12 mouse cellular contexts compared by ENCODE assay signal in genomic region chr10:57499414-57500156, GRCm38 (mm10). TPM values are rescaled to one million over a fixed set of nuclear protein-coding genes. Genes with fewer than 3 reads are reported as not detected.
DNase-seq lines count a peak whose midpoint lies in the region; ATAC-seq lines count a peak whose summit lies in the region.
"Had no signal": no experiment of that assay in that cellular context is flagged by ENCODE, and none has a peak within 500 bp of the region (broad histone marks: within the 10 kb centered on the region; RNA-seq: fewer than 3 reads in every experiment).

No protein-coding gene starts in this region.

- H3K27me3 ChIP-seq in embryonic facial prominence, embryonic 14.5 days (replicated peaks; ENCODE audit: control insufficient read depth, insufficient read depth, low read length), result no peaks in the 10 kb centered on the region
- no peaks in the 10 kb centered on the region for H3K27me3 ChIP-seq in embryonic facial prominence, embryonic 10.5 days (replicated peaks; ENCODE audit: low read depth, poor library complexity, severe bottlenecking)
- no peaks in the 10 kb centered on the region for H3K27me3 ChIP-seq in kidney, embryonic 14.5 days (ENCODE audit: control insufficient read depth, insufficient read depth, low read length)
- no peaks in the 10 kb centered on the region for H3K27me3 ChIP-seq in liver, embryonic 11.5 days (replicated peaks; ENCODE audit: control insufficient read depth, insufficient read depth, low read length)
- no peaks in the 10 kb centered on the region for H3K27me3 ChIP-seq in stomach, embryonic 15.5 days (replicated peaks)

- H3K27ac ChIP-seq in embryonic facial prominence, embryonic 14.5 days (replicated peaks; ENCODE audit: low read depth, low read length), result no peak overlapping the region
- H3K27ac ChIP-seq in embryonic facial prominence, embryonic 10.5 days (replicated peaks), result no peak overlapping the region
- H3K27ac ChIP-seq in kidney, embryonic 14.5 days (ENCODE audit: low read depth, low read length), result no peak overlapping the region
- peak overlapping the region; percentile 13; the same call in 1 of the 2 replicates for H3K27ac ChIP-seq in liver, embryonic 11.5 days (ENCODE audit: low read depth, low read length)
- H3K27ac ChIP-seq in stomach, embryonic 15.5 days, result no peak overlapping the region

- H3K9me3 ChIP-seq in embryonic facial prominence, embryonic 14.5 days (ENCODE audit: control insufficient read depth, low read length), result no peaks in the 10 kb centered on the region
- no peaks in the 10 kb centered on the region for H3K9me3 ChIP-seq in embryonic facial prominence, embryonic 10.5 days
- no peaks in the 10 kb centered on the region for H3K9me3 ChIP-seq in kidney, embryonic 14.5 days (ENCODE audit: control insufficient read depth, low read length)
- no peaks in the 10 kb centered on the region for H3K9me3 ChIP-seq in liver, embryonic 11.5 days (ENCODE audit: control insufficient read depth, low read length)
- H3K9me3 ChIP-seq in stomach, embryonic 15.5 days, result no peaks in the 10 kb centered on the region

- peak; percentile 27 for DNase-seq in embryonic facial prominence, embryonic 14.5 days (ENCODE audit: low spot score)
- DNase-seq in embryonic facial prominence, embryonic 10.5 days (ENCODE audit: low spot score), result no peak
- peak; percentile 9 for DNase-seq in kidney, adult 9 months
- no peak for DNase-seq in liver, embryonic 11.5 days (ENCODE audit: low spot score)
- no peak for DNase-seq in adrenal gland, postnatal 4 days (ENCODE audit: low spot score in 2 of 2)
- DNase-seq in urinary bladder, postnatal 25 days (ENCODE audit: low spot score), result no peak
- DNase-seq: cerebellum, adult 11 months; cerebellum, postnatal 25 days; thymus, postnatal 36 days had no signal

- H3K4me2 ChIP-seq in embryonic facial prominence, embryonic 14.5 days (ENCODE audit: low read depth, low read length), result no peak overlapping the region
- no peak overlapping the region for H3K4me2 ChIP-seq in kidney, embryonic 14.5 days (replicated peaks; ENCODE audit: low read depth, low read length)
- H3K4me2 ChIP-seq in liver, embryonic 11.5 days, result no peak overlapping the region
- H3K4me2 ChIP-seq in stomach, embryonic 15.5 days, result no peak overlapping the region
- H3K4me2 ChIP-seq: midbrain, embryonic 11.5 days had no signal

- H3K9ac ChIP-seq in embryonic facial prominence, embryonic 14.5 days (ENCODE audit: low read depth, low read length), result no peak overlapping the region
- no peak overlapping the region for H3K9ac ChIP-seq in kidney, embryonic 14.5 days (ENCODE audit: low read depth, low read length)
- no peak overlapping the region for H3K9ac ChIP-seq in liver, embryonic 11.5 days (ENCODE audit: low read depth, low read length)
- H3K9ac ChIP-seq in stomach, embryonic 15.5 days, result no peak overlapping the region

- ATAC-seq in embryonic facial prominence, embryonic 14.5 days (ENCODE audit: low read depth), result no peak
- ATAC-seq in kidney, embryonic 14.5 days (ENCODE audit: low FRiP score, low TSS enrichment), result no peak
- peak; percentile 62 for ATAC-seq in liver, embryonic 11.5 days (replicated peaks; ENCODE audit: low FRiP score)
- ATAC-seq in stomach, embryonic 15.5 days (ENCODE audit: insufficient read depth, low FRiP score, low read depth), result peak; percentile 71; the same call in 1 of the 2 replicates

- H3K4me1 ChIP-seq in embryonic facial prominence, embryonic 14.5 days (ENCODE audit: control insufficient read depth, insufficient read depth, low read length), result no peaks in the 10 kb centered on the region
- H3K4me1 ChIP-seq in embryonic facial prominence, embryonic 10.5 days, result no peaks in the 10 kb centered on the region
- H3K4me1 ChIP-seq in kidney, embryonic 14.5 days (ENCODE audit: control insufficient read depth, insufficient read depth, low read length), result no peaks in the 10 kb centered on the region
- H3K4me1 ChIP-seq in liver, embryonic 11.5 days (replicated peaks; ENCODE audit: control insufficient read depth, insufficient read depth, low read length), result no peaks in the 10 kb centered on the region
- no peaks in the 10 kb centered on the region for H3K4me1 ChIP-seq in stomach, embryonic 15.5 days

- peaks cover 24% of the 10 kb centered on the region for H3K36me3 ChIP-seq in embryonic facial prominence, embryonic 14.5 days (ENCODE audit: control insufficient read depth, insufficient read depth, low read length)
- peaks cover 70% of the 10 kb centered on the region for H3K36me3 ChIP-seq in embryonic facial prominence, embryonic 10.5 days (replicated peaks)
- H3K36me3 ChIP-seq in kidney, embryonic 14.5 days (ENCODE audit: control insufficient read depth, insufficient read depth, low read length), result peaks cover 11% of the 10 kb centered on the region; the same call in 1 of the 2 replicates
- H3K36me3 ChIP-seq in liver, embryonic 11.5 days (ENCODE audit: control insufficient read depth, insufficient read depth, low read length), result peaks cover 4% of the 10 kb centered on the region; the same call in 1 of the 2 replicates
- peaks cover 6% of the 10 kb centered on the region; the same call in 1 of the 2 replicates for H3K36me3 ChIP-seq in stomach, embryonic 15.5 days

- WGBS in embryonic facial prominence, embryonic 14.5 days, result 68% methylated on average over 9 of the region's 9 CpGs
- WGBS in embryonic facial prominence, embryonic 10.5 days, result 87% methylated on average over 9 of the region's 9 CpGs
- WGBS in kidney, embryonic 14.5 days, result 83% methylated on average over 9 of the region's 9 CpGs
- 71% methylated on average over 9 of the region's 9 CpGs for WGBS in liver, embryonic 11.5 days
- 66% methylated on average over 9 of the region's 9 CpGs for whole genome bisulfite sequencing in stomach, embryonic 15.5 days

- H3K4me3 ChIP-seq in embryonic facial prominence, embryonic 14.5 days (ENCODE audit: low read depth, low read length), result no peak overlapping the region
- H3K4me3 ChIP-seq in embryonic facial prominence, embryonic 10.5 days, result no peak overlapping the region
- H3K4me3 ChIP-seq in kidney, embryonic 14.5 days (ENCODE audit: low read length), result no peak overlapping the region
- no peak overlapping the region for H3K4me3 ChIP-seq in liver, embryonic 11.5 days (ENCODE audit: low read depth, low read length)
- no peak overlapping the region for H3K4me3 ChIP-seq in stomach, embryonic 15.5 days (replicated peaks)

RNA-seq across cellular contexts. Expression of gene Hsf2, which starts 13.4 kb away (rescaled TPM):
- polyA plus RNA-seq in embryonic facial prominence, embryonic 14.5 days (2014; fragmentation: Nextera tagmentation; extraction: Ambion mirVana), result 27.4 and 27.5 TPM in 2 replicates
- polyA plus RNA-seq in embryonic facial prominence, embryonic 10.5 days (2016; fragmentation: Nextera tagmentation; extraction: Ambion mirVana), result 56.4 and 58.5 TPM in 2 replicates
- polyA plus RNA-seq in kidney, embryonic 14.5 days (2014; fragmentation: Nextera tagmentation; extraction: Ambion mirVana), result 35.0 and 42.8 TPM in 2 replicates
- polyA plus RNA-seq in liver, embryonic 11.5 days (2014; fragmentation: Nextera tagmentation; extraction: Ambion mirVana), result 19.2 and 19.8 TPM in 2 replicates
- polyA plus RNA-seq in stomach, embryonic 15.5 days (2015; fragmentation: Nextera tagmentation; extraction: Ambion mirVana), result 24.9 and 28.5 TPM in 2 replicates
- total RNA-seq in adrenal gland, postnatal 4 days (2021), result 10 to 100 TPM; 22.2 to 22.4 TPM

RNA-seq across cellular contexts. Expression of gene Serinc1, which starts 32.7 kb away (rescaled TPM):
- polyA plus RNA-seq in embryonic facial prominence, embryonic 14.5 days (2014; fragmentation: Nextera tagmentation; extraction: Ambion mirVana), result 172 and 178 TPM in 2 replicates
- 126 TPM in 2 replicates for polyA plus RNA-seq in embryonic facial prominence, embryonic 10.5 days (2016; fragmentation: Nextera tagmentation; extraction: Ambion mirVana)
- polyA plus RNA-seq in kidney, embryonic 14.5 days (2014; fragmentation: Nextera tagmentation; extraction: Ambion mirVana), result 124 and 154 TPM in 2 replicates
- 88.8 and 99.7 TPM in 2 replicates for polyA plus RNA-seq in liver, embryonic 11.5 days (2014; fragmentation: Nextera tagmentation; extraction: Ambion mirVana)
- polyA plus RNA-seq in stomach, embryonic 15.5 days (2015; fragmentation: Nextera tagmentation; extraction: Ambion mirVana), result 127 and 132 TPM in 2 replicates
- total RNA-seq in adrenal gland, postnatal 4 days (2021), result 100 to 1,000 TPM; 279 to 300 TPM

Comparison
In these comparisons a context has a peak if more than half of its experiments do, and no peak if none do; other contexts are left out.
1. DNase-seq: peak in embryonic facial prominence, embryonic 14.5 days (single experiment) and kidney, adult 9 months (single experiment); none in embryonic facial prominence, embryonic 10.5 days (single experiment), liver, embryonic 11.5 days (single experiment), adrenal gland, postnatal 4 days (0 of 2) and urinary bladder, postnatal 25 days (single experiment).
2. ATAC-seq: peak in liver, embryonic 11.5 days (single experiment) and stomach, embryonic 15.5 days (single experiment); none in embryonic facial prominence, embryonic 14.5 days (single experiment) and kidney, embryonic 14.5 days (single experiment).